Mouse (Mus musculus): ENCODE measurements at regions not wholly inside any gene's neighbourhood (a gene's known extent, or its start where the extent isn't known, plus 50 kb on each side); places are given as distances from the start of the nearest gene placed in this dataset.
"Not testable (repeated sequence)": the region's sequence is repeated elsewhere in the genome, so short reads cannot be mapped to it uniquely, and the experiment has no call there.

GRCm38 (mm10) chr3:4744003-4744402 is 1006.6 kb upstream of the Gm8797 start:
- no peak for DNase-seq

GRCm38 (mm10) chr3:4744611-4745010 is 1006.0 kb upstream of the Gm8797 start:
- no peak for DNase-seq

GRCm38 (mm10) chr3:4756099-4756498 is 994.5 kb upstream of the Gm8797 start:
- no peak for DNase-seq

GRCm38 (mm10) chr3:4757113-4757512 is 993.5 kb upstream of the Gm8797 start:
- DNase-seq: no peak

GRCm38 (mm10) chr3:4763076-4763475 is 987.5 kb upstream of the Gm8797 start:
- no peak for DNase-seq

- DNase-seq: no peak
These were observed 974.0 kb upstream of the Gm8797 start for GRCm38 (mm10) chr3:4776632-4777031.

- no peak for DNase-seq
These were observed 965.4 kb upstream of the Gm8797 start for GRCm38 (mm10) chr3:4785160-4785559.

- no peak for DNase-seq
These were observed 957.5 kb upstream of the Gm8797 start for GRCm38 (mm10) chr3:4793141-4793540.

GRCm38 (mm10) chr3:4796041-4796908 is 954.3 kb upstream of the Gm8797 start:
- no peak for DNase-seq

- peak; percentile 53 to 58 for DNase-seq
These were observed 953.6 kb upstream of the Gm8797 start for GRCm38 (mm10) chr3:4796909-4797566.

- DNase-seq: no peak
These were observed 953.1 kb upstream of the Gm8797 start for GRCm38 (mm10) chr3:4797567-4797940.

GRCm38 (mm10) chr3:4798366-4798765 is 952.2 kb upstream of the Gm8797 start:
- DNase-seq: no peak

GRCm38 (mm10) chr3:4834459-4834858 is 916.1 kb upstream of the Gm8797 start:
- no peak for DNase-seq

GRCm38 (mm10) chr3:4835645-4836044 is 915.0 kb upstream of the Gm8797 start:
- DNase-seq: no peak

GRCm38 (mm10) chr3:4836888-4837287 is 913.7 kb upstream of the Gm8797 start:
- DNase-seq: no peak

- DNase-seq: no peak
These were observed 895.5 kb upstream of the Gm8797 start for GRCm38 (mm10) chr3:4854958-4855566.

- no peak for DNase-seq
These were observed 894.0 kb upstream of the Gm8797 start for GRCm38 (mm10) chr3:4856571-4856970.

- no peak for DNase-seq
These were observed 884.4 kb upstream of the Gm8797 start for GRCm38 (mm10) chr3:4866226-4866625.

- DNase-seq: no peak
These were observed 864.7 kb upstream of the Gm8797 start for GRCm38 (mm10) chr3:4885916-4886315.

GRCm38 (mm10) chr3:4893108-4893507 is 857.5 kb upstream of the Gm8797 start:
- DNase-seq: no peak

GRCm38 (mm10) chr3:4895811-4896210 is 854.8 kb upstream of the Gm8797 start:
- DNase-seq: no peak

- not testable (repeated sequence) for DNase-seq
These were observed 843.0 kb upstream of the Gm8797 start for GRCm38 (mm10) chr3:4907556-4907955.

GRCm38 (mm10) chr3:4930731-4931130 is 819.9 kb upstream of the Gm8797 start:
- DNase-seq: not testable (repeated sequence)

- no peak for DNase-seq
These were observed 779.1 kb upstream of the Gm8797 start for GRCm38 (mm10) chr3:4971496-4971895.

All from cerebellum, postnatal 36 days (tissue).